Mouse (Mus musculus) embryonic fibroblast, embryonic 13.5 days (primary cell): ENCODE measurements around the gene Syt2.

Source experiments
- CTCF ChIP-seq: IDR thresholded peaks from 2 replicates; pipeline ENCODE4 v1.5.1; 2011; ENCODE audit warnings: mild to moderate bottlenecking, control low read depth, low read length, moderate library complexity, borderline replicate concordance; ENCODE audit not compliant: insufficient read depth
- POLR2A ChIP-seq: IDR thresholded peaks from 2 replicates; pipeline ENCODE4 v1.6.1; 2011; ENCODE audit warnings: low read depth, mild to moderate bottlenecking, control low read depth, low read length, moderate library complexity

GRCm38 (mm10) chr1:134715092-134715491 is 68.6 kb downstream of the Syt2 start:
- TF ChIP-seq CTCF (no peak), POLR2A (no peak)
